Mouse (Mus musculus) heart, embryonic 16.5 days (tissue): ENCODE measurements around the gene Klf17. TPM values are rescaled to one million over a fixed set of nuclear protein-coding genes. Genes with fewer than 3 reads are reported as not detected.

Experiments used
- ATAC-seq: fragments of 200-750 bp; cut with Nextera tagmentation; replicated peaks from 2 replicates; pipeline ENCODE4 v1.8.0; 2017; ENCODE audit warnings: moderate number of reproducible peaks; ENCODE audit not compliant: insufficient read depth, low FRiP score; ENCODE audit errors: extremely low read depth
- H3K27ac ChIP-seq: fragments of 300-500 bp; sonication (generic); 2 replicates; pipeline ENCODE4 v1.5.1; 2014; ENCODE audit warnings: mild to moderate bottlenecking, low read length, control low read depth, moderate library complexity
- H3K27me3 ChIP-seq: fragments of 300-500 bp; sonication (generic); 2 replicates; pipeline ENCODE4 v1.6.1; 2014; ENCODE audit warnings: low read length, mixed read lengths; ENCODE audit not compliant: control insufficient read depth, insufficient read depth
- H3K36me3 ChIP-seq: fragments of 300-500 bp; sonication (generic); 2 replicates; pipeline ENCODE4 v1.6.1; 2014; ENCODE audit not compliant: control insufficient read depth, insufficient read depth
- H3K4me1 ChIP-seq: fragments of 300-500 bp; sonication (generic); 2 replicates; pipeline ENCODE4 v1.6.1; 2014; ENCODE audit warnings: low read length, mixed read lengths; ENCODE audit not compliant: control insufficient read depth, insufficient read depth
- H3K4me2 ChIP-seq: fragments of 300-500 bp; sonication (generic); 2 replicates; pipeline ENCODE4 v1.6.1; 2014; ENCODE audit warnings: low read depth, mild to moderate bottlenecking, control low read depth, low read length
- H3K4me3 ChIP-seq: fragments of 300-500 bp; sonication (generic); 2 replicates; pipeline ENCODE4 v1.5.1; 2014; ENCODE audit warnings: mild to moderate bottlenecking, control low read depth, low read length
- H3K9ac ChIP-seq: fragments of 300-500 bp; sonication (generic); 2 replicates; pipeline ENCODE4 v1.6.1; 2014; ENCODE audit warnings: low read length, control low read depth
- H3K9me3 ChIP-seq: fragments of 300-500 bp; sonication (generic); replicated peaks from 2 replicates; pipeline ENCODE4 v1.6.1; 2016; ENCODE audit warnings: low read length; ENCODE audit not compliant: control insufficient read depth
- WGBS: fragments of 180-500 bp; shearing (Covaris S2); extraction: QIAGEN DNeasy Blood & Tissue Kit; methylation state at CpG from one replicate; pipeline ENCODE4 v1.1.7; 2014; 5-methylcytosine and 5-hydroxymethylcytosine counted together
- polyA plus RNA-seq: library from polyadenylated mRNA; unstranded; fragments of >200 nt; fragmentation: Nextera tagmentation; extraction: Ambion mirVana; gene quantifications from 2 replicates; pipeline ENCODE4 v1.2.1, GENCODE M21; 2015

Klf17 gene
- not detected in 2 replicates for polyA plus RNA-seq

- 71% methylated on average over 11 of the region's 12 CpGs for WGBS
- Histone ChIP-seq H3K4me3 (no peak within 1 kb of the TSS), H3K27me3 (no peaks in the 10 kb centered on the region), H3K4me1 (no peaks in the 10 kb centered on the region), H3K9ac (no peak within 1 kb of the TSS), H3K9me3 (no peaks in the 10 kb centered on the region), H3K4me2 (no peak within 1 kb of the TSS), H3K27ac (no peak within 1 kb of the TSS), H3K36me3 (no peaks in the 10 kb centered on the region)
- ATAC-seq: no peak
Measured at GRCm38 (mm10) chr4:117765416-117765815, at the start of gene Klf17. TSS of gene Klf17 (minus strand) at chr4:117765648.

DNA sequence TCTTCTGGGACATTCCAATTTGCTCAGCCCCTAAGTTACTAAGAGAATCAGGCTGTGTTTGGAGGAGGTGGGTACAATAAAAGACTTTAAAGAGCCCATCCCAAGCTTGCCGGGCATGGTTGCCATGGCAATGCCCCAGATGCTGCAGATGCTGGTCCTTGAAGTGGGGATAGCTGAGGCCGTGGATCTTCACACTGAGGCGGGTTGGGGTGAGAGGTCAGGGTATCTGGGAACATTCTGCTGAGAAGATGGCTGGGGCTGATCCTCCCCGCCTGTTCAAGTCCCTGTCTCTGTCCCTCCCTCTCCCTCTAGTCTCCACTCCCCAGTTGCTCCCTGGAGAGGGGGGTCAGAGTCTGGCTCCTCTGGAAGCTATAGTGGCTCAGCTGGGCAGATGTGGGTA lies 48.9 kb upstream of the Klf17 start:
- Histone ChIP-seq H3K4me1 (no peaks in the 10 kb centered on the region), H3K9ac (no peak overlapping the region), H3K4me3 (no peak overlapping the region), H3K36me3 (no peaks in the 10 kb centered on the region), H3K9me3 (peaks cover 12% of the 10 kb centered on the region), H3K4me2 (no peak overlapping the region), H3K27ac (no peak overlapping the region), H3K27me3 (no peaks in the 10 kb centered on the region)
- 60% methylated on average over 4 of the region's 4 CpGs for WGBS
- ATAC-seq: no peak

DNA sequence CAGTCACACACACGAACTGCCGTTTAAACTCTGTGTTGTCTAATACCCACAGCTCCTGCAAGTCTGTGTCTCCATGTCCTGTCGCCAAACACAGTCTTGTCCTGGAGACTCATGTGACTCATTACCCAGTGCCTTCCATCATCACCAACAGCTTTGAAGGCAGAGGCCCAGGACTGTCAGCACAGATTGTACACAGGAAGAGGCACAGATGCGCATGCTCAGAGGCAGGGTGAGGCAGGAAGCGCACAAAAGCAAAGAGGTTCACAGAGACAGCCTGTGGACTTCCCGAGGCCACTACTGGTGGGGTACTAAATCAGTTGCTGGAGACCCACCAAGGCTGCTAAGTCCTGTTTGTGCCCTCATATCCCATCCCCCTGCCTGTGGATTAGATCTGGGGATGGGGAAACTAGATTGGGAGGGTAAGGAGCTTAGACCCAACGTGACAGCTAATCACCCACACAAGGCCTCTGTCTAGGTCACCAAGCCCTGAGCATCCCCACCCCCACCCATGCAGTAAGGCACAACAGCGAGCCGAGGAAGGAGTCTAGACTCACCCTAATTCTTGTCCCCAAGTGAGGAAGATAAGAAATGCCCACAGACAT lies 48.2 kb upstream of the Klf17 start:
- Histone ChIP-seq H3K9me3 (peaks cover 9% of the 10 kb centered on the region), H3K4me1 (no peaks in the 10 kb centered on the region), H3K9ac (no peak overlapping the region), H3K27ac (no peak overlapping the region), H3K4me3 (no peak overlapping the region), H3K4me2 (no peak overlapping the region), H3K36me3 (no peaks in the 10 kb centered on the region), H3K27me3 (no peaks in the 10 kb centered on the region)
- 37% methylated on average over 9 of the region's 9 CpGs for WGBS
- ATAC-seq: no peak

DNA sequence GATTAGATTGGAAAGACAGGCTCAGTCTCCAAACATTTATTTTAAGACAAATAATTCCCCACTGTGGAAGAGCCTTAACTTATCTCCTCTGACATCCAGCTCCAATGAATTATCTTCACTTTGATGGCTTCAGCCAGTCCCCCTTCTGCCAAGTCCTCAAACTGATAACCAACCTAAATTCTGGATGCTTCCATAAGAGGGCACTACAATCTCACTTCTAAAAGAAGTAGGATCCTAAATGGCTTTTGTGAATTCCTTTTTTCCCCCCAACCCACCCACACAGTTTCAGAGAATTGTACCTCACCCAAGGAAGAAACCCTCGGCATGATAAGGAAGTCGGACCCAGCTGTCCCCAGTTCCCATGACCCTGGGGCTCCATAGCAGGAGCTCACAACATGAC lies 45.5 kb upstream of the Klf17 start:
- Histone ChIP-seq H3K36me3 (no peaks in the 10 kb centered on the region), H3K4me3 (no peak overlapping the region), H3K27me3 (no peaks in the 10 kb centered on the region), H3K4me2 (no peak overlapping the region), H3K9ac (no peak overlapping the region), H3K4me1 (no peaks in the 10 kb centered on the region), H3K9me3 (no peaks in the 10 kb centered on the region), H3K27ac (no peak overlapping the region)
- WGBS: 37% methylated on average over 2 of the region's 2 CpGs
- ATAC-seq: no peak

GRCm38 (mm10) chr4:117806992-117807391 lies 41.5 kb upstream of the Klf17 start:
- no peaks in the 10 kb centered on the region for H3K36me3 ChIP-seq
- no peaks in the 10 kb centered on the region for H3K4me1 ChIP-seq
- no peak for ATAC-seq
- H3K9me3 ChIP-seq: no peaks in the 10 kb centered on the region
- WGBS: 41% methylated on average over 5 of the region's 5 CpGs
- no peak overlapping the region for H3K9ac ChIP-seq
- H3K4me2 ChIP-seq: no peak overlapping the region
- H3K4me3 ChIP-seq: no peak overlapping the region
- H3K27me3 ChIP-seq: no peaks in the 10 kb centered on the region
- H3K27ac ChIP-seq: no peak overlapping the region

DNA sequence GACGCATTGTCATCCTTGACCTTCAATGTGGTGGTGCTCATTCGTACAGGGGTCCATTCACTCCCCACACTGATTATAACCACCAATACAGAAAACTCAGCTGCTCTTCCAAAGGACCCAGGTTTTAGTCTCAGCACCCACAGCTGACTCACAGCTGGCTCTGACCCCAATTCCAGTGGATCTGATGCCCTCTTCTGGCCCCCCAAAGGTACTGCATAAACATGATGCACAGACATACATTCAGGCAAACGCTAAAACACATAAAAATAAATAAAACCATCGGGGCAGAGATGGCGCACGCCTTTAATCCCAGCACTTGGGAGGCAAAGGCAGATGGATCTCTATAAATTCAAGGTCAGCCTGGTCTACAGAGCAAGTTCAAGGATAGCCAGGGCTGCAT lies 34.5 kb upstream of the Klf17 start:
- no peaks in the 10 kb centered on the region for H3K27me3 ChIP-seq
- H3K9ac ChIP-seq: no peak overlapping the region
- no peaks in the 10 kb centered on the region for H3K9me3 ChIP-seq
- no peaks in the 10 kb centered on the region for H3K36me3 ChIP-seq
- ATAC-seq: no peak
- H3K27ac ChIP-seq: no peak overlapping the region
- H3K4me2 ChIP-seq: no peak overlapping the region
- 82% methylated on average over 6 of the region's 6 CpGs for WGBS
- H3K4me3 ChIP-seq: no peak overlapping the region
- H3K4me1 ChIP-seq: no peaks in the 10 kb centered on the region

GRCm38 (mm10) chr4:117788308-117788707 lies 22.9 kb upstream of the Klf17 start:
- no peak overlapping the region for H3K27ac ChIP-seq
- no peak overlapping the region for H3K4me3 ChIP-seq
- H3K4me2 ChIP-seq: no peak overlapping the region
- H3K27me3 ChIP-seq: no peaks in the 10 kb centered on the region
- no peak overlapping the region for H3K9ac ChIP-seq
- 54% methylated on average over 10 of the region's 10 CpGs for WGBS
- ATAC-seq: no peak
- no peaks in the 10 kb centered on the region for H3K9me3 ChIP-seq
- no peaks in the 10 kb centered on the region for H3K36me3 ChIP-seq
- no peaks in the 10 kb centered on the region for H3K4me1 ChIP-seq

DNA sequence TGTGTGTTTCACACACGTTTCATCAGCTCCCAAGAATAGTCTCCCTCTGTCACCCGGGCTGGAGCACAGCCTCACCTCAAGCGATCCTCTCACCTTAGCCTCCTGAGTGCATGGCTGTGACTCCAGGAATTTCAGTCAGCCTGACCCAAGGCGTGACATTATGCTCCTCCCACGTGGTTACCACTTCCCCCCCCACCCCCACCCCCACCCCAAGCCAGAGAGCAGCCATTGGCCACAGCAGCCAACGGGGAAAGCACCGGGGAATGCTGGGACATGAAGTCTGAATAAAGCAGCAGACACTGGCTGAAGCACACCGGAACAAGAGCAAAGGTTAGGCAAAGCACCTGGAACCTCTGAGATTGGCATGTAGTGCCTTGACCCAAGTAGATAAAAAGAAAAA lies 21.5 kb upstream of the Klf17 start:
- Histone ChIP-seq H3K27me3 (no peaks in the 10 kb centered on the region), H3K36me3 (no peaks in the 10 kb centered on the region), H3K9me3 (no peaks in the 10 kb centered on the region), H3K9ac (no peak overlapping the region), H3K4me1 (no peaks in the 10 kb centered on the region), H3K4me2 (peak overlapping the region; percentile 33), H3K4me3 (peak overlapping the region; percentile 13; the same call in 1 of the 2 replicates), H3K27ac (no peak overlapping the region)
- peak; percentile 65 for ATAC-seq
- WGBS: 23% methylated on average over 8 of the region's 8 CpGs

GRCm38 (mm10) chr4:117782908-117783307 lies 17.5 kb upstream of the Klf17 start:
- H3K36me3 ChIP-seq: no peaks in the 10 kb centered on the region
- H3K9me3 ChIP-seq: no peaks in the 10 kb centered on the region
- no peaks in the 10 kb centered on the region for H3K4me1 ChIP-seq
- H3K4me3 ChIP-seq: no peak overlapping the region
- no peak overlapping the region for H3K4me2 ChIP-seq
- H3K9ac ChIP-seq: no peak overlapping the region
- 82% methylated on average over 3 of the region's 3 CpGs for WGBS
- H3K27me3 ChIP-seq: no peaks in the 10 kb centered on the region
- H3K27ac ChIP-seq: no peak overlapping the region
- ATAC-seq: no peak
